Mouse (Mus musculus) olfactory bulb, adult 2 months (tissue): ENCODE measurements around the gene Fam89b. TPM values are rescaled to one million over a fixed set of nuclear protein-coding genes. Genes with fewer than 3 reads are reported as not detected.

Experiments used
- H3K27ac ChIP-seq: fragments of 200-500 bp; 2 replicates; pipeline ENCODE4 v1.5.1; 2012; ENCODE audit warnings: low read depth, low read length; ENCODE audit not compliant: insufficient read depth
- H3K4me1 ChIP-seq: fragments of 200-500 bp; 2 replicates; pipeline ENCODE4 v1.6.1; 2012; ENCODE audit warnings: low read length; ENCODE audit not compliant: control insufficient read depth, insufficient read depth
- H3K4me3 ChIP-seq: fragments of 200-500 bp; 2 replicates; pipeline ENCODE4 v1.5.1; 2012; ENCODE audit warnings: mild to moderate bottlenecking, low read depth, low read length, moderate library complexity; ENCODE audit not compliant: insufficient read depth
- CTCF ChIP-seq: fragments of 200-500 bp; IDR thresholded peaks from 2 replicates; pipeline ENCODE4 v1.5.1; 2012; ENCODE audit warnings: low read depth, mild to moderate bottlenecking, low read length, moderate library complexity; ENCODE audit not compliant: insufficient read depth
- POLR2A ChIP-seq: fragments of 200-500 bp; IDR thresholded peaks from 2 replicates; pipeline ENCODE4 v1.6.1; 2012; ENCODE audit warnings: mild to moderate bottlenecking, low read depth, low read length, moderate library complexity; ENCODE audit not compliant: insufficient read depth
- WGBS: fragments of 180-500 bp; shearing (Covaris S2); methylation state at CpG from one replicate; pipeline ENCODE4 v1.1.7; 2018; 5-methylcytosine and 5-hydroxymethylcytosine counted together
- polyA plus RNA-seq: library from polyadenylated mRNA; stranded (reverse); fragments of >200 nt; gene quantifications from 2 replicates; pipeline ENCODE4 v1.2.4, GENCODE M21; 2012; ENCODE audit warnings: low replicate concordance; ENCODE audit not compliant: missing spikeins, insufficient read depth, insufficient read length

Fam89b gene
- polyA plus RNA-seq, 1 experiment = not detected

GRCm38 (mm10) chr19:5684236-5684635 is 45.2 kb downstream of the Fam89b start:
- no peak overlapping the region for H3K4me3 ChIP-seq
- WGBS = 93% methylated on average over 12 of the region's 12 CpGs
- no peak overlapping the region for H3K27ac ChIP-seq
- TF ChIP-seq POLR2A (no peak), CTCF (no peak)
- peaks cover 9% of the 10 kb centered on the region for H3K4me1 ChIP-seq

GRCm38 (mm10) chr19:5680432-5680831 is 49.0 kb downstream of the Fam89b start:
- Histone ChIP-seq H3K27ac (no peak overlapping the region), H3K4me3 (no peak overlapping the region), H3K4me1 (no peaks in the 10 kb centered on the region)
- WGBS = 91% methylated on average over 4 of the region's 4 CpGs
- TF ChIP-seq CTCF (no peak), POLR2A (no peak)

Other genes starting within 250 kb of the Fam89b start
- not detected in 2 replicates for gene Mus81, start 241.3 kb downstream of the Fam89b start, polyA plus RNA-seq
- gene Cfl1, start 239.2 kb downstream of the Fam89b start, polyA plus RNA-seq = 1,186 and 1,283 TPM in 2 replicates
- gene 1700020D05Rik, start 225.9 kb downstream of the Fam89b start, polyA plus RNA-seq = not detected in 2 replicates
- not detected in 2 replicates for gene Snx32, start 219.1 kb downstream of the Fam89b start, polyA plus RNA-seq
- not detected in 2 replicates for gene Ovol1, start 169.0 kb downstream of the Fam89b start, polyA plus RNA-seq
- gene Ap5b1, start 161.6 kb downstream of the Fam89b start, polyA plus RNA-seq = not detected in 2 replicates
- gene Rnaseh2c, start 127.8 kb downstream of the Fam89b start, polyA plus RNA-seq = not detected in 2 replicates
- not detected in 2 replicates for gene Kat5, start 119.4 kb downstream of the Fam89b start, polyA plus RNA-seq
- gene Rela, start 92.2 kb downstream of the Fam89b start, polyA plus RNA-seq = not detected in 2 replicates
- gene Sipa1, start 65.9 kb downstream of the Fam89b start, polyA plus RNA-seq = not detected in 2 replicates
- not detected in 2 replicates for gene Map3k11, start 40.9 kb downstream of the Fam89b start, polyA plus RNA-seq
- gene Pcnx3, start 40.7 kb downstream of the Fam89b start, polyA plus RNA-seq = not detected in 2 replicates
- not detected in 2 replicates for gene Kcnk7, start 25.3 kb downstream of the Fam89b start, polyA plus RNA-seq
- not detected in 2 replicates for gene Ehbp1l1, start 3.3 kb downstream of the Fam89b start, polyA plus RNA-seq
- gene Ltbp3, start 11.3 kb upstream of the Fam89b start, polyA plus RNA-seq = not detected in 2 replicates
- gene Scyl1, start 41.8 kb upstream of the Fam89b start, polyA plus RNA-seq = not detected in 2 replicates
- gene Frmd8, start 145.6 kb upstream of the Fam89b start, polyA plus RNA-seq = not detected in 2 replicates
- not detected in 2 replicates for gene Slc25a45, start 148.2 kb upstream of the Fam89b start, polyA plus RNA-seq
- not detected in 2 replicates for gene Tigd3, start 164.5 kb upstream of the Fam89b start, polyA plus RNA-seq
- gene Dpf2, start 183.4 kb upstream of the Fam89b start, polyA plus RNA-seq = not detected in 2 replicates
- not detected in 2 replicates for gene Cdc42ep2, start 195.2 kb upstream of the Fam89b start, polyA plus RNA-seq
- gene Pola2, start 234.5 kb upstream of the Fam89b start, polyA plus RNA-seq = not detected in 2 replicates